Mouse (Mus musculus) testis, adult 2 months (tissue): Measurements from ENCODE around the gene Ushbp1.

Experiments used
- CTCF ChIP-seq: fragments of 200-500 bp; IDR thresholded peaks from 2 replicates; pipeline ENCODE4 v1.5.1; 2012; ENCODE audit warnings: low read depth, mild to moderate bottlenecking, inconsistent platforms, low read length, moderate library complexity; ENCODE audit not compliant: control insufficient read depth, insufficient read depth, insufficient replicate concordance
- POLR2A ChIP-seq: fragments of 200-500 bp; IDR thresholded peaks from 2 replicates; pipeline ENCODE4 v1.6.1; 2012; ENCODE audit warnings: low read depth, mild to moderate bottlenecking, inconsistent platforms, low read length, moderate library complexity; ENCODE audit not compliant: control insufficient read depth

GRCm38 (mm10) chr8:71441404-71441803 lies 45.8 kb upstream of the Ushbp1 start:
- no peak for TF ChIP-seq CTCF
- TF ChIP-seq POLR2A: no peak
